In genomic region chr10:85451629-85452368, GRCm38 (mm10) we compare ENCODE assay signal across 24 mouse cellular contexts.
A peak's percentile ranks its signal among the peaks of the same experiment; 100 is the strongest.
DNase-seq lines count a peak whose midpoint lies in the region; ATAC-seq and TF ChIP-seq lines count a peak whose summit lies in the region.
"Had no signal": no experiment of that assay in that cellular context is flagged by ENCODE, and none has a peak within 500 bp of the region (broad histone marks: within the 10 kb centered on the region; RNA-seq: fewer than 3 reads in every experiment).

No protein-coding gene starts in this region.

- TF ChIP-seq CTCF in forebrain, postnatal 0 days (IDR thresholded peaks at IDR 0.05; ENCODE audit: low read depth), result no peak

- no peak overlapping the region for H3K4me3 ChIP-seq in midbrain, embryonic 13.5 days (replicated peaks)
- no peak overlapping the region for H3K4me3 ChIP-seq in midbrain, embryonic 10.5 days
- H3K4me3 ChIP-seq in forebrain, postnatal 0 days (ENCODE audit: low read depth, low read length), result no peak overlapping the region
- H3K4me3 ChIP-seq: embryonic facial prominence, embryonic 13.5 days; heart, embryonic 10.5 days; layer of hippocampus, adult 2 months; limb, embryonic 10.5 days; neural tube, embryonic 12.5 days had no signal

- H3K27ac ChIP-seq in midbrain, embryonic 13.5 days, result no peak overlapping the region
- no peak overlapping the region for H3K27ac ChIP-seq in midbrain, embryonic 10.5 days (replicated peaks)
- H3K27ac ChIP-seq in forebrain, postnatal 0 days (ENCODE audit: low read depth, low read length), result no peak overlapping the region
- H3K27ac ChIP-seq: embryonic facial prominence, embryonic 13.5 days; heart, embryonic 10.5 days; kidney, postnatal 0 days; layer of hippocampus, adult 2 months; limb, embryonic 10.5 days; neural tube, embryonic 12.5 days had no signal

- no peak overlapping the region for H3K4me2 ChIP-seq in midbrain, embryonic 13.5 days (replicated peaks)
- H3K4me2 ChIP-seq in forebrain, postnatal 0 days (ENCODE audit: low read depth), result no peak overlapping the region
- H3K4me2 ChIP-seq: embryonic facial prominence, embryonic 13.5 days; liver, embryonic 11.5 days; lung, embryonic 14.5 days; neural tube, embryonic 12.5 days had no signal

- H3K9me3 ChIP-seq in midbrain, embryonic 13.5 days, result 0 out of 2 replicates have a peak, but pooled peaks cover 6% of the 10 kb centered on the region
- H3K9me3 ChIP-seq in midbrain, embryonic 10.5 days (replicated peaks), result no peaks in the 10 kb centered on the region
- no peaks in the 10 kb centered on the region for H3K9me3 ChIP-seq in forebrain, postnatal 0 days (ENCODE audit: low read length)
- H3K9me3 ChIP-seq: embryonic facial prominence, embryonic 13.5 days; heart, embryonic 10.5 days; limb, embryonic 10.5 days; neural tube, embryonic 12.5 days had no signal

- H3K27me3 ChIP-seq in midbrain, embryonic 13.5 days, result no peaks in the 10 kb centered on the region
- H3K27me3 ChIP-seq in midbrain, embryonic 10.5 days (ENCODE audit: low read depth, poor library complexity, severe bottlenecking), result peaks cover 30% of the 10 kb centered on the region; the same call in 1 of the 2 replicates
- H3K27me3 ChIP-seq in forebrain, postnatal 0 days (ENCODE audit: insufficient read depth, low read length), result no peaks in the 10 kb centered on the region

- DNase-seq in midbrain, embryonic 10.5 days (ENCODE audit: low spot score), result no peak
- no peak for DNase-seq in forebrain, postnatal 0 days
- DNase-seq in retina, embryonic 14.5 days (ENCODE audit: low spot score), result peak; percentile 81
- no peak for DNase-seq in kidney, adult 18-20 months
- DNase-seq in frontal cortex, postnatal 25 days (ENCODE audit: low spot score in 2 of 2), result no peak
- DNase-seq: adrenal gland, adult 8-10 months; cerebellum, adult 11 months; cerebellum, postnatal 25 days; gastrocnemius, postnatal 10 days; heart, postnatal 10 days; lung, embryonic 14.5 days; right cerebral cortex, postnatal 14 days; thymus, postnatal 14 days had no signal

- no peaks in the 10 kb centered on the region for H3K36me3 ChIP-seq in midbrain, embryonic 13.5 days
- no peaks in the 10 kb centered on the region for H3K36me3 ChIP-seq in midbrain, embryonic 10.5 days
- no peaks in the 10 kb centered on the region for H3K36me3 ChIP-seq in forebrain, postnatal 0 days (ENCODE audit: insufficient read depth)
- H3K36me3 ChIP-seq: embryonic facial prominence, embryonic 13.5 days; G1E; heart, embryonic 10.5 days; limb, embryonic 10.5 days; neural tube, embryonic 12.5 days had no signal

- H3K9ac ChIP-seq in midbrain, embryonic 13.5 days (replicated peaks), result no peak overlapping the region
- H3K9ac ChIP-seq in forebrain, postnatal 0 days, result no peak overlapping the region
- H3K9ac ChIP-seq: embryonic facial prominence, embryonic 13.5 days; lung, embryonic 14.5 days; neural tube, embryonic 12.5 days had no signal

- WGBS in midbrain, embryonic 13.5 days, result 42% methylated on average over 8 of the region's 8 CpGs
- 67% methylated on average over 8 of the region's 8 CpGs for WGBS in midbrain, embryonic 10.5 days
- 15% methylated on average over 8 of the region's 8 CpGs for WGBS in forebrain, postnatal 0 days

- peak; percentile 38; the same call in 1 of the 2 replicates for ATAC-seq in midbrain, embryonic 13.5 days
- ATAC-seq in common myeloid progenitor, adult 5-6 weeks (replicated peaks; ENCODE audit: low read depth, poor library complexity, severe bottlenecking), result peak; percentile 91
- peak; percentile 67; the same call in 1 of the 2 replicates for ATAC-seq in forebrain, postnatal 0 days
- ATAC-seq in erythroblast, adult 5-6 weeks (replicated peaks; ENCODE audit: low FRiP score, poor library complexity, severe bottlenecking), result no peak

- peaks cover 9% of the 10 kb centered on the region for H3K4me1 ChIP-seq in midbrain, embryonic 13.5 days (replicated peaks)
- H3K4me1 ChIP-seq in midbrain, embryonic 10.5 days, result peaks cover 16% of the 10 kb centered on the region
- no peaks in the 10 kb centered on the region for H3K4me1 ChIP-seq in forebrain, postnatal 0 days (ENCODE audit: insufficient read depth)
- H3K4me1 ChIP-seq: heart, embryonic 10.5 days; neural tube, embryonic 12.5 days had no signal
